Mouse (Mus musculus): ENCODE results near the gene Tmeff2.
"Not testable (repeated sequence)": the region's sequence is repeated elsewhere in the genome, so short reads cannot be mapped to it uniquely, and the experiment has no call there.

Gene Tmeff2

DNA sequence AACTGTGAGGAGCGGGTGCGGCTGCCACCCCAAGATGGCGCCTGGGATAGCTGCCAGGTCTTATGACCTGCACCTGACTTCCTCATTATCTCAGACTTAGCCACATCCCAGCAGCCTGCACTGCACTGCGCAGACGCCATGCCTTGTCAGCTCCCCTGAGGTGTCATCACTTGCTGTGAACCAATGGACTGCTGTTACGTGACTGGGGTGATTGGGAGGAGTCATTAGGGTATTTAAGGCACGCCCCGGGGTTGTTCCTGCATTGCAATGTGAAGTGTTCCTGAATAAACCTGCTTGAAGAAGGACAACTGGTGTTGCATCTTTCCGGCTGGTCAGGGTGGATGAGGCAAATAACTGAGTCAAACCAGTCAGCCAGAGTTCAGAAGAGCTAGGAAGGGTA, at the start of gene Tmeff2:
TSS of gene Tmeff2 (plus strand) at position 262 of the 400 bp plus-strand sequence.
- DNase-seq (ENCODE audit: extremely low spot score, low read depth, low spot score): not testable (repeated sequence)

- DNase-seq (ENCODE audit: extremely low spot score, low read depth, low spot score): no peak
Observed at GRCm38 (mm10) chr1:50861515-50861914, 38.9 kb upstream of the Tmeff2 start.

DNA sequence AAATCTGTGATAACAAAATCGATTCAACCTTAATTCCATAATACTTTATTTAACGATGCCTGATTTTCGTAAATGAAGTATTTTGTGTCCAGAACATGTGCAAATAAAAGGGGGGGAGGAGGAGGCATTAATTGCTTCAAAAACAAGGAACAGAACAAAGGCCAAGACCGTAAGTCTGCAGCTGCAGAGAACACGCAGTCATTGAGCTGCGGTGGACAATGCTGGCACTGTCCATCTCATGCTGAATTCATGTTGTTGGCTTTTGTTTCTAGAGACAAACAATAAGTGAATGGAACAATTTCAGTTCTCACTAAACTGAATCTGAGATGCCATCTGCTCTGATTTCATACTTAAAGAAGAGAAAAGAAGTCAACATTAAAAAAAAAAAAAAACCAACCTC, 2.8 kb upstream of the Tmeff2 start:
- no peak for DNase-seq (ENCODE audit: extremely low spot score, low read depth, low spot score)

- DNase-seq (ENCODE audit: extremely low spot score, low read depth, low spot score): no peak
Observed at GRCm38 (mm10) chr1:50924838-50925355, 24.4 kb downstream of the Tmeff2 start.

DNA sequence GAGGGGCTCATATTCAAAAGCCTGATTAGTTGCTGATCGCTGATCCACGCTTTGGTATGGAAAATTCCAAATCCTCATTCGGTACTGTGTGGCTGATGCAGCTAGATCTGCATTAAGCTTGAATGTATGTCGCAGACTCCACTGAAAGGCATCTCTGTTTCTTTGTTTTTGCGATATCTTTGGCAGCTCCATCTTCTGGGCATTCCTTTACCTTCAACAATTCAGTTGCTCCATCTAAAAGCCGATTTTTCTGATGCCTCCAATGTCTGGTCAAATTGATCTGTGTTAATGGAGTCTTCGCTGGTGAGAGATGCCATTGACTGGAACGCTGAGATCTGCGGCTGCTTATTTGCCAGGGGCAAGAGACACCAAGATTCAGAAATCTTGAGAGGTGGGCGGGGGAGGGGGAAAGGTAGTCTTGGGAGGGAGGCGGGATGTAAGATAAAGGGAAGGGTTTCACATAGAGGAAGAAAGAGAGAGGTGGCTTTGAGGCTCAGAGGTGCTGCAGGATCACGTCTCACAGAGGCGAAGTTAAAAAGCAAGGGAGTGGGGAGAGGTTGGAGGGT, 25.0 kb downstream of the Tmeff2 start:
- no peak for DNase-seq (ENCODE audit: extremely low spot score, low read depth, low spot score)

- no peak for DNase-seq (ENCODE audit: extremely low spot score, low read depth, low spot score)
Observed at GRCm38 (mm10) chr1:50926374-50927060, 26.1 kb downstream of the Tmeff2 start.

GRCm38 (mm10) chr1:50927077-50927611, 26.7 kb downstream of the Tmeff2 start:
- DNase-seq (ENCODE audit: extremely low spot score, low read depth, low spot score): no peak

- DNase-seq (ENCODE audit: extremely low spot score, low read depth, low spot score): no peak
Observed at GRCm38 (mm10) chr1:50927679-50928187, 27.3 kb downstream of the Tmeff2 start.

DNA sequence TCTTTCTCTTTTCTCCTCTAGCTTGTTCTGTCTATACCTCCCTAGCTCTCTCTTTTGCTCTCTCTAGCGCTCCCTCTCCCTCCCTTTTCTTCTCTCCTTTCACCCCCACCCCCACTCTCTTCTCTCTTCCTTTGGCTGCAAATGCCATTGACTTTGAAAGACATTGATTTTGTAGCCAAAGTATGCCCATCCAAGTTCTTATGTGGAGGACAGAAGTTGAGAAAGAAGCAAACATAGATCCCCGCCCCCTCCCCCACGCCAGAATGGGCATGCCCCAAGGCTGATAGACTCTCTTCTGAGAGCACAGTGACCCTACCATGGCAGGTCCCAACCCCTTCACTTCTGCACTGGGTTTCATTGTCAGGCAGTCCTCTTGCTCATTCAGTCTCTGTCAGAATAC, 28.3 kb downstream of the Tmeff2 start:
- DNase-seq (ENCODE audit: extremely low spot score, low read depth, low spot score): no peak

DNA sequence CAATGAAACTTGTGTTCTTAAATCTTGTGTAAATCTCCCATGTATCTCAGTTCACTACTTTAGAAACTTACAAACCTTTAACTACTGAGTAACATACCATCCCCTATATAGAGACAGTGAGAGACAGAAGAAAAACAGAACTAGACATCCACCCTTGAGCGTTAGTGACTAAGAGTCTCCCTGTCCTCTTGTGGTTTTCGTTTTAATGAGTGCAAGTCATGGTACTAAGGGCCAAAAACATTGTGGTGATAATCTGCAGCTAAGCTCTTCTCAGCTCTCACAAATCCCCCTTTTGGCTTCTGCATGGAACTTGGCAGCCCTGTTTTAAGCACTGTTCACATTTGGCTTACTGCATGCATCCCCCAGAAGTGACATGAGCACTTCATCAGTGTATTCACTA, 34.6 kb downstream of the Tmeff2 start:
- no peak for DNase-seq (ENCODE audit: extremely low spot score, low read depth, low spot score)

DNA sequence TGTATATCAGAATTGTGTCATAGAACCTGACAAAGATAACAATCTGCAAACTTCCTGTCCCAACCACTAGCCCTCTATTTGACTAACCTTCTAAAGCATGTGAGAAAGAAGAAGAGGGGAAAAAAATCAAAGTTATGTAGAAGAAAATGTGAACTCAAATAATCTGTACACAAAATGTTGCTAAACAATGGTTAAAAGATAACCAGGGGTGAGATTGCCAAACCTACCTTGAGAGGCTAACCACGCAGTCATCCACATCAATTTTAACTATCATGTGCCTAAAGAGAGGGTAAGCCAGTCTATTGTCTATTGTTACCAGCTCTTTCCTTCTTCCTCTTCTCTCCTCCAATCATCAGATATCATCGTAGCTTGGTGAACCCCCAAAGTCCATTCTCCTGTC, 35.0 kb downstream of the Tmeff2 start:
- no peak for DNase-seq (ENCODE audit: extremely low spot score, low read depth, low spot score)

DNA sequence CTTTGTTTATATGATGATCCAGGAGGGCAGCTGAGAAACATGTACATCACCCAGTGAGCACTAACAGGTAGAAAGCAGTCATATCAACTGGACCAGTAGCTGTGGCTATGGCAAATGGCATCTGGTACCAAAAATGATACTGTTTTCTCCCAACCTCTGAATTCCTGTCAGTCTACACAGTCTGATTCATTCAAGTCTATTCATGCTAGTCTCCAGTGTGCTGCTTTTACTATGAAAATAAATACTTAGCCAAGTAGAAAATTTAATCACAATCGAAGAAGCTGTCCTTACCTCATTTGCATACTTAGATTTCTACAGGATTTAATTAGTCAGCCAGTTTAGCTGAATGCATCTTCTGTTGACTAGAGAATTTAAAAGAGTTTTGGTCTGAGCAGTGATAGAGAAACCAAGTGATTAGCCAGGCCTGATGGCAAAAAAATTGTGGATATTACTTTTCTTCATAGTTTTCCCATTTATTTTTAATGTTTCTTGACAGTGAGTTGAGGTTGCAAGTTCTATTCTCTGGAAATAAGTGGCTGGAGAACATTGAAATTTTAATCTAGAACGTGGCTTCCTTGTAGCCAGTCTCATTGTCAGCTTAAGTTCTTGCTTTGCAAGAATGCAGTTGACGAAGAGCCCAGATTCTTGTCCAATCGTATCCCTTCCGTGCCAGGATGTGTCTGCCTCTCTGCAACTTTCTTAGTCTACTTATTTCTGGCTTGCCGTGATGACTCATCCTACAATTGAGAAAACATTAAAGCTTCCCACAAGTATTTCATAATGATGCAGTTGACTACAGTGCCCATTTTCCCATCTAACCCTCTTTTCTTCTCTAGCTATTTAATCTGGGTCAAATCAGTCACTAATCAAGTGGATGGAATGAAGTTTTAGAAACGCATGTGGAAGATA, 39.9 kb downstream of the Tmeff2 start:
- no peak for DNase-seq (ENCODE audit: extremely low spot score, low read depth, low spot score)

DNA sequence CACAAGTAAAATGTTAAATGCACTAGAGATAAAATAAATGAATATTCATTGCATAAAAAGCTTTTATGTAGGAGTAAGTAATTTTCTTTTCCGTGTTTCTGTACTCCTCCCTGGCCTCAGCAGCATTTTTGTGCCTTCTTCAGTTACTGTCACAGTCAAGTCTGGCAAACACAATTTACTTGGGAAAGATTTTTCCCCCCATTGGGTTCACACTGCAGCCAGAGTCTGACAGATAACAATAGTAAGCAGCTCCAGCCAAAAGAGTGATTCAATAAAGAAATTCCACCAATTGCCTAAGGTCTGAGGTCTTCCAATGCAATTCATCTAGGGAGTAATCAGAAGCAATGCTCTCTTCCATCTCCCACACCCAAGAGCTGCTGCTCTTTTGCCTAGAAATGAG, 48.1 kb downstream of the Tmeff2 start:
- DNase-seq (ENCODE audit: extremely low spot score, low read depth, low spot score): no peak

GRCm38 (mm10) chr1:50958844-50959243, 58.4 kb downstream of the Tmeff2 start:
- DNase-seq (ENCODE audit: extremely low spot score, low read depth, low spot score): no peak

GRCm38 (mm10) chr1:50961954-50962648, 61.7 kb downstream of the Tmeff2 start:
- peak; percentile 58 for DNase-seq (ENCODE audit: extremely low spot score, low read depth, low spot score)

DNA sequence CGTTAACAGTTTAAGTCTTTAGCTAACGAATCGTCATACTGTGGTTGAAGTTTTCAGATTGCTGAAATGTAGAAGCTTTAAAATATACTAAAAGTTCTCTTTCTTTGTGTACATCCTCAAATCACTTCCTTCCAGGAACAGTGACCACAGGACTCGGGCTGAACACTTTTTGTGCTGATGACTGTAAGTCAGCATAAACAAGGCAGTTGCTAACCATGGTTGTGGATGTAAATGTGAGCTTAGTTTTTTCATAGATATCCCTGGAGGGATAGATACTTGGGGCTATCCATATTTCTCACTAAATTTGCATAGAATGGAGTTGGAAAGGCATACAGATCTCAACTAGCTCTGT, 62.2 kb downstream of the Tmeff2 start:
- no peak for DNase-seq (ENCODE audit: extremely low spot score, low read depth, low spot score)

- DNase-seq (ENCODE audit: extremely low spot score, low read depth, low spot score): no peak
Observed at GRCm38 (mm10) chr1:50969685-50970084, 69.2 kb downstream of the Tmeff2 start.

GRCm38 (mm10) chr1:50970853-50971252, 70.4 kb downstream of the Tmeff2 start:
- no peak for DNase-seq (ENCODE audit: extremely low spot score, low read depth, low spot score)

DNA sequence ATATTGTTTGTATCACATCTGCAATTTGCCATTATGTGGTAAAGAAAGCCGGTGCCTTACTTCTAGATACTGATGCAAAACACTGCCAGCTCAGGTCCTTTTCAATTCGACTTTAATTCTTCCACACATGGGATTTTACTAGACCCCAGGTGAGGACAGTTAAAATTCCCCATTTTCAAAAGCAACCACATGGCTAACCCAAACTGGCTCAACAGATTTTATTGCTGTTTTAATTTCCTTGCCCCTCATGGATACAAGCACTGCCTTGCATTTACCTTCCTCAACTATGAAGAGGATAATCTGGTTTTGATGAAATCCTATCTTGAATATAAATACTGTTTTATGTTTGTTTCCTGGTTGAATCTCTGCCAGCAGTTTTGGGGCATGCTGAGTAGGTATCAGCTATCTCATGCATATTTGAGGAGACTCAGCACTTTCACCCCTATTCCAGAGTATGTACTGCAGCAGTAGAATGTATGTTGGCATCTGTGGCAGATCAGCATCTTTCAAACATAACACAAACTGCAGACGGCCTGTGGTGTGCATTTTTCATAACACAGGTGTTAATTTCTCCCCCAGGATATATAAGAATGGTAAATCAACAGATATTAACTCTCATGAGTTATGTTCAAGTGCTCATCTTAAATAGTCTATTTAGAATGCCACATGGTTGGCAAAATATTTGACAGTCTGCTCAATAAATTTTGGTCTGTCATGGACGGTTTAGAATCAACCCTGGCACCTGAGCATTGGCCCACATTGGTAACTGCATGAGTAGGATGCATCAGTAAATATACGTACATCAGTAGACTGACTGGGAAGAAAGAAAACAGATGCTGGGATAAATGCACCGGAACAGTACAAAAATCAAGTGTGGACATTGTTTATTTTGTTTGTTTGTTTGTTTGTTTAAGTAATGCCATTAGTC, 72.3 kb downstream of the Tmeff2 start:
- DNase-seq (ENCODE audit: extremely low spot score, low read depth, low spot score): no peak
